Mouse (Mus musculus) embryo, embryonic 11.5 days (tissue): ENCODE data around the gene Myf6.

Experiments used
- DNase-seq: peaks from one replicate; pipeline ENCODE4 v3.0.0-alpha.2; 2012; ENCODE audit warnings: low read depth, low spot score

The Myf6 gene

DNA sequence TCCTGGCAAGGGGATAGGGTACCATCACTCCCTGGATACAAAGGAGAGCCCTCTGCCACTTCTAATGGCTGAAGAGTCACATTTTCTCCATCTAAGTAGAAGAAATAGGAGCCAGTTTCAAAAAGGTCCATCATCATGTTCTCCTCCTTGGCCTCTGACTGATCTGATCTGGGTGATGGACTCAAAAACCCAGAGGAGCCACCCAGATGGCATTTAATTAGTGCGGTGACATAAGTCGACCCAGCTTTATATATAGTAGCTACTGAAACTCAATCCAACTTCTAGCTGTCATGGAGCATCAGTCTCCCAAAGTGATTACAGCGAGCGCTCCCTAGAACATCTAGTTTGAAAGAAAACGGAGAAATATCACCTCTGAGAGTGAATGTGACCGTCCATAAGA, at the start of gene Myf6:
TSS of gene Myf6 (minus strand) at position 170 of the 400 bp plus-strand sequence.
- DNase-seq = no peak

DNA sequence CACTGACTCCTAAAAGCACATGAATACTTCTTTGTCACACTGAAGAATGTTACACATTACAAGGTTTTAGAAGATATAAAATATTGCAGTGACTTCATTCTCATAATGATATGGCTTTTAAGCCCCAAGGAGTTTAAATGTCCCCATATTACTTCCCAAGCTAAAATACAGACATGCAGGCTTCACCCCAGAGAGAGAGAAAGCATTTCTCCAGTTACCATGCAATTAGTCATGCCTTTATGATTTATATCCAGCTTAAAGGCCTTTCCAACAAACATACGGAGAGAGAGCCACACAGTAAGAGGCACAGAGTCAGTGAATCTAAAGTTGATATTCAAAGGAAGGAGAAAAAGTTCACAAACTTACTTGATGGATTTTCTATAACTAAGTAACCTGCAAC, 48.5 kb upstream of the Myf6 start:
- DNase-seq = no peak

DNA sequence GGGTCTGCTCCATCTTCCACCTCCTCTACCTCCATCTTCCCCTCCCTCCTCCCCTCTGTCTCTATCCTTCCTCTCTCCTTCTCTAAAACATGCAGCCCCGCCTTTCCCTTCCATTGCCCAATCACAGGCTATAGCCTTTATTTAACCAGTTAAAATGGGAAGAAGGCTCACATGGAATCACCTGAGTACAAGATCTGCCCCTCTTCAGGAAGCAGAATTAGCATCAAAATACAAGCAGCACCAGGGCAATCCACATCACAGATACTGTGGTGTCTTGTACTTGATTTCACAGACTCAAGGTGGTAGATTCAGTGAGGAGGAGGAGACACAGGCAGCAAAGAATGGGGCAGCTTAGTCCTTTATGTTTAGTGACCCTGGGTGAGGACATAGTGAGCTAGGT, 34.2 kb upstream of the Myf6 start:
- no peak for DNase-seq

DNA sequence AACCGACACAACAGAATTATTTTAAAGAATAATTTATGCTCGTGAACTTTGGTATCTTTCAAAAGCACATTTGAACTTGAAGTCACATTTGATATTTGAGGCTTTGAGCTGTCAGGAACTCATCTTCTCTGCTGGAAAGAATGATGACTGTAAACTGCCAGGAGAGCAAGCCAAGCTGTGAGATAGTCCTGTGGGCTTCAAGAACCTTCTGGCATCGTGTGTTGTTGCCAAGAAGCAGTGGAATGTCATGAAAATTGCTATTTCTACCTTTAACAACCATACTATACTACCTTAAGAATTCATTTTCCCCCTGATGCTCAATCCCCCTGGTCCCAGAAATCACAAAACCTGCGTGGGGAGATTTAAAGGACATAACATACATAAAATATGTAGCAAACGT, 24.7 kb upstream of the Myf6 start:
- DNase-seq = no peak

DNA sequence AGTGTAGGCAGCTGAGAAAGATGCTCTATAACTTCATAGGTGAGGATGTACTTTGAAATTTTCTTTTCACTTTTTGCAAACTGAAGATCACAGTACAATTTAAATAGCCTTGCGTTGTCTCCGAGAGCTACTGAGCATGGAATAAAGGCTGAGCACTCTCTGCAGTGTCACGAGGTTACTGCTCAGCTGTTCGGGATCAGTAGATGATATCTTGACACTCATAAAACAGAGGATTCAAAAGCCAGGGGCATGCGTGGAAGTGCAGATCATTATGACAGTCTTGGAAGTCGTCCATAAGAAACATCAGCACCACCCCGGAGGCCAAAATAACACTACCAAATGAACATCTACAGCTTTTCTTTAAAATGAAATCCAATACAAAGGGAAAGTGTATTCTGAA, 22.1 kb upstream of the Myf6 start:
- no peak for DNase-seq

DNA sequence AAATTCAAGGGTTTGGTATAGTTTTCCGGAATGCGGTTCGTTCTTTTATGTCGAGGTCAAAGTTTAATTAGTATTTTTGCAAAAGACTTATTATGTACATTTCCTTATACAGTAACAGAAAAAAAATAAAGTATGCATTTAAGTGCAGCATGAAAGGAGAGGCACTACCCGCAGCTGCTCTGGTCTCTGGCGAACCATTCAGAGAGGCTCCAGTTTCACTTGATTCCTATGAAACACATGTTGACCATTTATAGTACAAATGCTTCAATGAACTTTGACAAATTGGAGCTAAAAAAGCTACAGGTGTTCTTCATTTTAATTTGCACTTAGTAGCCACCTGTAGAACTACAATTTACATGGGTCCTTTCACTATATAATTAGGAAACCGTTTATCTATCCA, 20.2 kb upstream of the Myf6 start:
- DNase-seq = no peak

DNA sequence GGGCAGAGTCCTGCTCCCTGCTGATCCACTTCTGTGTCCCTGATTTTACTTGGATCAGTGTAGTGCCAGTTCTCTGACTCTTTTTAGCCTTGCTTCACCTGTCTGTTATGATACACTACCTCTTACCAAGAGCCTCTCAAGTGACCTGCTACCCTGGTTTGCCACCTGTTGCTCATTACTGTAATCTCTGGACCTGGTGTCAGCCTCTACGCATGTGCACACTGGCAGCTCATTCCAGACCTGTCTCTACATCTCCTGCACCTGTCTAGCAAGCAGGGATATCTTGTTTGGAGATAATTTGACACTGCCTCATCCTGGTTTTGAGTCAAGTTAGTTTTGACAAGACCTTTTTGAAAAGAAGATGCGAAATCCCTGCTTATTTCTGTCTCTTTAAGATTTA, 11.9 kb upstream of the Myf6 start:
- no peak for DNase-seq

DNA sequence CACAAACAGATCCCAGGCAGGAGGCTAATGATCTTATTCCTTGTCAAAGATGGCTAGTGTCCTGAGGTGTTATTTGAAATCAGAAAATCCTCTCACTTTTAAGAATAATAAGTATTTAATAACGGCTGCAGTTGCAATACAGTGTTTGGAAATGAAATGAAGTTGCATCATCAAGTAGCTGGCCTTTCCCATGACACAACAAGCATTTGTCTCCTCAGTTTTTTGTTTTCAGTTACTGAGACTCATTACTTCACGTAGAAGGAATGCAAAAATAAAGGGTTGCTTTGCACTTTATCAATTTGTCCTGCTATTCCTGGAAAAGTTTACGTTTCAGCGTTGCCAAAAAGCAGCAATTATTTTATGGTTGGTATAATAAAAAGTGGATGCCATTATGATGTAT, 8.9 kb upstream of the Myf6 start:
- DNase-seq = no peak

DNA sequence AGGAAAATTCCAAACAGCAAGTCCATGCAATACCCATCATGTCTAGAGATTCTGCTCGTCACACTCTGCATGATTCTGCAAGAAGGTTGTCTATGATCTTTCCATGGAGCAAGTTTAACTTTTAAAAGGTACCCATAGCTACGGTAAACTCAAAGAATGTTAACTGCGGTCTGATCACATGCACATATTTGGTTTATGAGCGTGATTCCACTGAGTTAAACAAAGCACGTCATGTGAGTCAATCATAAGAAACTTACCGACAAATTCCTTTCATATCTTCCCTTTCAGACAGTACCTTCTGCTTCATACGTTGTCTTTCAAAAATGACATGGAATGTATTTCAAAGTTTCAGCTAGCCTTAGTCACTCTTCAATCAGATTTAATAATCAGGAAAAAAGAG, 7.7 kb upstream of the Myf6 start:
- DNase-seq = no peak

DNA sequence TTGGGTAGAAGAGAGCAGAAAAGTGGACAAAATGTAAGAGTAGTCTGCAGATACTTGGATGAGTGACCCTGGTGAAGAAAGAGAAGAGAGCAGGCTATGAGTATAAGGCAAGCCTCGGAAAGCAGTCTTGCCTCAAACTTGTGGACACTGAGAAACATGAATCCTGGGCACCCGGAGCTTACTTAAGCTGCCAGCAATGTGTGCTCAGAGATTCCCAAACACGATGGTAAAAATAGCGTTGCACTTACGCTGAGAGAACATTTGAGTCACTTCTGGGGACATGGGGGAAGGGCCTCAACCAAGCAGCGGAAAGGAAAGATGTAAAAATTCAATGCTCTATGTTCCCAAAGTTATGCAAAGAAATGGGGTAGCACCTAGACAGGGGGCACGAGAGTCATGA, 5.1 kb upstream of the Myf6 start:
- no peak for DNase-seq

DNA sequence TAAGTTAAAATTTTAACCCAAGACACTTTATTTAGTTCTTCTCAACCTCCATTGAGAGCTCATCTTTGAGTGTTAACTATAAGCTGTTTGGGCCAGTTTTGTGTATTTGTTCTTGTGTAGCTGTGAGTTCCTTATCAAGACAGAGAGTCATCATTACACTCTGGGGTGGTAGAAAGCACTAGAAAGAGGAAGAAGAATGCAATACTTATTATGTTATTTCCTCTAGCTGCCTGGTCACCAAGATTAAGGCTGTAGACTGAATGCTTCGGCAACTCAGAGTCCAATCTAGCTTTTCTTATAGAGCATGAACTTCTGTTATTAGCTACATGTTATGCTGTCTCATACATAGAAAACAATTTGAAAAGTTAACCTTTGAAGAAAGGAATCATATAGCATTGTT, 1.9 kb upstream of the Myf6 start:
- DNase-seq = no peak

DNA sequence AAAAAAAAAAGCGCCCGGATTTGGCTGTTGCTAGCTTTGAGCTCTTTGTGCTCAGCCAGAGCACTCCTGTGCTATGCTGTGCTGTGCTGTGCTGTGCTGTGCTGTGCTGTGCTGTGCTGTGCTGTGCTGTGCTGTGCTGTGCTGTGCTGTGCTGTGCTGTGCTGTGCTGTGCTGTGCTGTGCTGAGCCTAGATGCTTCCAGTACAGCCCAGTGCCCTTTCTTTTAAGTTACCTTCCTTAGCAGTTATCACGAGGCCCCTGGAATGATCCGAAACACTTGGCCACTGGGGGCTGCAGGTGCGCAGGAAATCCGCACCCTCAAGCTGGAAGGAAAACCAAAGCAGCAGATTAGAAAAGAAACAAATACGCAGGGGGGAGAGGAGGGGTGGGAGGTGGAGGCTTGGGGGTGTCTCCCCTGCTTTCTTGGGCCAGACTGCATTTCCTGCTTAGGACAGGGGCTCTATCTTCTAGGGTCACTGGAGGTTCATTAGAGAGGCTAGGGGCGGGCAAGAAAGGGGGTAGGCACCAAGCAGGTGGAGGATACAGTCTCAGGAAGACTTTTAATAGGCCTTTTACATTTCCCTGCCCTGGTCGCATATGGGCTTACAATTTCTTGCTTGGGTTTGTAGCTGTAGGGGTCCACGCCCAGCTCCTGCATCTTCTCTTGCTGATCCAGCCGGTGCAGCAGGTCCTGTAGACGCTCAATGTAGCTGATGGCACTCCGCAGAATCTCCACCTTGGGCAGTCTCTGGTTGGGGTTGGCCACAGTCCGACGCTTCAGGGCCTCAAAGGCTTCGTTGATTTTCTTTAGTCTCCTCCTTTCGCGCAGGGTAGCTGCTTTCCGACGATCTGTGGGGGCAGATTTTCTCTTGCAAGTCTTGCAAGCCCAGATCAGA, 710 bp downstream of the Myf6 start:
- no peak for DNase-seq

DNA sequence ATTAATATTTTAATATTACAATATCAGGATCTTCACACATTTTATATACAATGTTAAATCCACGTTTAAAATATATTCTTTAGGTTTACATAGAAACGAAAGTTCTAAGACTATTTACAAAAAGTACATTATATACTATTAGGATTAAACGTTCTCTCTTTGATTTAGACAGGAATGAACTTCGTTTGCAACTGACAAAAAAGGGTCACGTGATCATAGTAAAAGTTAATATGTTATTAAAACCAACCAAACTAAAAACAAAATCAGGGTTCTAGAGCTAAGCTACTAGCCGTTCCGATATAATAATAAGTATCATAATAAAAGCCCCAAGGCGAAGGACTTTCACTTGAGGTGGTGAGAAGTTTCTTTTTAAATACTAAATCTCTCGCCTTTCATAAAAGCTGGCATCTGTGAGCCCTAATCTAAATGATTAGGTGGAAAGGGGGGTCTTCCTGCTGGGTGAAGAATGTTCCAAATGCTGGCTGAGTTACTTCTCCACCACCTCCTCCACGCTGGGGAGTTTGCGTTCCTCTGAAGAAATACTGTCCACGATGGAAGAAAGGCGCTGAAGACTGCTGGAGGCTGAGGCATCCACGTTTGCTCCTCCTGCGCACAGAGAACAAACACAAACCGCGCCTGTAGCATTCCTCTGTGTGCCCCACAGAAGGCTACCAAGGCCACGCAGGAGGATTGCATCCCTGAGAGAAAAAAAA, 1.5 kb downstream of the Myf6 start:
- no peak for DNase-seq

DNA sequence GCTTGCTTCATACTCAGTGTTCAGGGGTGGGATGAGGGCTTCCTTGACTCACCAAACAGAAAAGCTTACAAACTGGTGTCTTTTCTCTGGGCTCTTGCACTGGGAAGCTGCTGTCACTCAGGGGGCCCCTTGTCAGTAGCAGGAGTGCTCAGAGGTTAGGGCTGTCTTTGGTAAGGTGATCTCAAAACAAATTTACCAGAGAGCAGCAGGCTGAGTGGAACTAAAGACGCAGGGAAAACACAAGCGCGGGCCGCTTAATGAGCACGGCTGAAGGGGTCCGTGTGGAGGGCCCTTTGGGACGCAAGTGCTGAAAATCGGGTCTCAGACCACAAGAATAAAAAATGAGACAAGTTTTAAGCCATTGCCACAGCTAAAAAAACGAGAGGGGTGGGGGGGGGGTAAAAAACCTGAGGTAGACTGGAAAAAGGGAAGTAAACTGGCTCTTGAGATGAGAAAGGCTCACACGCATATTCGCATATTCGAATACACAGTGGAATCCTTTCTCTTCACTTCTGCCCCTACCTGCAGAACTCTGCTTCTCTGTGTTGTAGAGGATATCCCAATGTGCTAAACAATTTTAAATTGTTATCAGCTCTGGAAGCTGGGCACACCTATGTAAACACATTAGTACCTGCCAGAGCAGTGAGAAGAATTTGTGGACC, 5.8 kb downstream of the Myf6 start:
- no peak for DNase-seq

DNA sequence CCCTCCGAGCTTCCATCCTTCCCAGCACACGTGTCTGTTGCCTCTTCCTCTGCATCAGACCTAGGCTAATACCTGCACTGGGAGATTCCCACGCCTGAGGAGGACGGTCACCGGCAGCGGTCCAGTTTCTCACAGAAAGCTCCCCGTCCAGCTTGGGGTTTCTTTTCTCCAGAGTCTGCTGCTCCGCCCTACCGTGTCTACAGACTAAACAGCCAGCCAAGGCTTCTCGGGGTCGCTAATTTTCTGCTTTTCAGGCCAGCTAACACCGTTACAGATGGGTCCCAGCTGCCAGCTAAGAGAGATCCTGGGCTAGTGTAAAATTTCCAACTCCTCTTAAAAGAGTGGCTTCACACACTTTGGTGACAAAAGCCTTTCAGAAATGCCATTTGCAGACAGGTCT, 7.8 kb downstream of the Myf6 start:
- no peak for DNase-seq

DNA sequence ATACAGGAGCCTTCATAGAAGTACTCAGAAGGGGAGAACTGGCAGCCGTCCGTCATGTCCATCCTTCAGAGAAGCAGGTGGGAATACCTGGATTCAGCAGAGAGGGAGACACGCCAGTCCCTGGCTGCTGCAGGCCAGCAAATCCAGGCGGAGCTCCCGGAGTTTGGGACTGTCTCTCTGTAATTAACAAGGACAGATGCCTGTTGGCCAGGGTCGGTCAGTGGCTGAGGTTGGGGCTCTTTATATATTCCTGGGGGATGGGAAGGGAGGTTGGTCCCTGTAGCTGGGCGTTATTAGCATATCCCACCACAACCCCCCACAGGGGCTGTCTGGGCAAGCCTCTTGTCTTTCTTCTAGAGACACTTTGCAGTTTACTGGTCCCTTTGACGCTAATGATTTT, 8.7 kb downstream of the Myf6 start, which contains the start of gene Myf5:
TSS of gene Myf5 (minus strand) at position 265 of the 400 bp plus-strand sequence.
- no peak for DNase-seq

DNA sequence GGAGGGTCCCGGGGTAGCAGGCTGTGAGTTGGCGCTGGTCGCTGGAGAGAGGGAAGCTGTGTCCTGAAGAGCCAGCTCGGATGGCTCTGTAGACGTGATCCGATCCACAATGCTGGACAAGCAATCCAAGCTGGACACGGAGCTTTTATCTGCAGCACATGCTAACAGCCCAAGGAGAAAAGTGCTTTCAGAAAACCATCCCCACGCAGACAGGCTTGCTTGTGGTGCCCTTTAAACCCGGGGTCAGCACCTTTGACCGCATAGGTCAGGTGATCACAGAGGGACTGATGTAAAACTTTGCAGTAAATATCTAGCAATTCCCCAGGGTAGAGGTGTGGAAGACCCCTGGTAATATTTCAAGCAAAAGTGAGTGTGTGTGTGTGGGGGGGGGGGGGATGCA, 10.5 kb downstream of the Myf6 start:
- no peak for DNase-seq

DNA sequence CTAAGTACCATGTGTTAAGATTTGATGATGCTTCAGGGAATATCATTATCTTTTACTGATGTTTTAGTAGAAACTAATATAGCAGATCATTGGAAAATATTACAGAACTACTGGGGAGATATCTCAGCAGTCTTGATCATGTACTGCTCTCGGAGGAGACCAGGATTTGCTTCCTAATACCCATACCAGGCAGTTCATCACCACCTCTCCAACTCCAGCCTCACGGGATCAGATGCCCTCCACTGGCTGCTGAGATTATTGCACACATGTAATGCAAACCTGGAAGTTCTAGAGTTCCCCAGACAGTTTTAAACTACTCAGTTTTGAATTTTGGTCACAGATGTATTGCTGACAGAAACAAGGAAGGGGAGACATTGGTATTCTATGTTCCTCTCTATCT, 21.0 kb downstream of the Myf6 start:
- no peak for DNase-seq

DNA sequence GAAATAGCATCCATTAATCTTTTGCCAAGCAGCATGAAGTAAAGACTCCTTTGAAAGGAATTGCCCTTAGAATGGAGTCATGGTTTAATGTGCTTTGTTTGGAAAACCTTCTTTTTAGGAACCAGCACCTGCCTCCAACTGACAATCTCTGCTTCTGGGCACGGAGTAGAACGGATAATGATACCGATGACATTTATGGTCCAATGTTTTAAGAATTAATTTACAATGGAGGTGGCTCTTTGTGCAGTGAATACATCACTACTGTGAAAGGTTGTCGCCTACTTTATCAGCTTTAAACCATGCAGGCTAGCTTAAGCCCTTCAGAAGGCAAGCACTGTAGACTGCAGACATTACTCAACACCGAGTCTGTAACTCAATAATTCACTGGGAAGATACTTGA, 22.8 kb downstream of the Myf6 start:
- DNase-seq = no peak

DNA sequence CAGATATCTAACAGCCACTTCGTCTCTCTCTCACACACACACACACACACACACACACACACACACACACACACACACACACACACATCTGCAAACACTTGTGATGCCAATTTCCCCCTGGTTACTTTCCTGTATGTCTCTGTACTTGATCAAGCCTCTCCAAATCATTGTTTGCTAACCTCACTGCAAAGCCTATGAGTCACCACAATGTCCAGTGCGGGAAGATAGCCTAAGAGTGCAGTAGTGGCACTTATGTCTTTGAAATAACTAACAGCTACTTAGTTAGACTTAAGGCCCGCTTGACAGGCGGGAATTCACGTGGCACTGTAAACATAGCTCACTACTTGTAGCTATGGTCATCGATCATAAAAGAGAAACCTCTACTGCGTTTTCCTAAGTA, 26.7 kb downstream of the Myf6 start:
- no peak for DNase-seq

DNA sequence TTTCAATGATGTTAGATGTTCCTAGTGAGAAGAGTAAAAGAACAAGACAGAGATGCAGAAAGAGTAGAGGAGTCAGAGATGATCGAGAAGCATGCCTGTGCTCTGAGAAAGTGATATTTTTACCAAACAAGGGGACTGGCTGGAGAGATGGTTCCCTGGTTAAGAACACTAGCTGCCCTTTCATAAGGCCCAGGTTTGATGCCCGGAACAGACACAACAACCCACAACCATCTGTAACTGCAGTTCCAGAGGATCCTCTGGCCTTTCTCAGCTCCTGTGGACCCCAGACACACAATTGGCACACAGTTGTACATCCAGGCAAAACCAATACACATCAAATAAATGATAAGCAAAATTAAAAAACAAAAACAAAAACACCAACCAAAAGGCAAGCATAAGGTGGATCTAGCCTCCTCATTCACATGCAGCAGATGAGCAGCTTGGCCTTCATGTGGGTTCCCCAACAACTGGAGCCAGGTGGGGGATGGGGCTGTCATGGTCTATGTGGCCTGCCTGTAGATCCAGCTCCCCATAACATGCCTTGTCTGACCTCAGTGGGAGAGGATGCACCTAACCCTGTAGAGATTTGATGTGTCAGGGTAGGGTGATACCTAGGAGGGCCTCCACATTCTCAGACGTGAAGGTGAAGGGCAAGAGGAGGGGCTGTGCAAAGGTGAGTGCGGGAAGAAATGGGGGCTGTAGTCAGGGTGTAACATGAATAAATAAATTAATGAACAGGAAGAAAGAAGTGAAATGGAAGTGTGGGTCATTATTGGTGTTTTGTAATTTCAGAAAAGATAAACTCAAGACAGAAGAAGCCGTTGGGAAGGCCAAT, 44.8 kb downstream of the Myf6 start:
- no peak for DNase-seq
